Mouse (Mus musculus) heart, adult 10 weeks (tissue): ENCODE data around the gene Derl3. TPM values are rescaled to one million over a fixed set of nuclear protein-coding genes. Genes with fewer than 3 reads are reported as not detected.

Source experiments
- polyA plus RNA-seq: library from polyadenylated mRNA; stranded (reverse); fragments of 350-450 nt; fragmentation: Illumina TruSeq; extraction: RNeasy Lipid Tissue Mini Kit (QIAGEN cat#74804); gene quantifications from one replicate; pipeline ENCODE4 v1.2.3, GENCODE M21; 2014; ENCODE audit warnings: low read depth, low replicate concordance

Gene Derl3
- 0.73 TPM for polyA plus RNA-seq

DNA sequence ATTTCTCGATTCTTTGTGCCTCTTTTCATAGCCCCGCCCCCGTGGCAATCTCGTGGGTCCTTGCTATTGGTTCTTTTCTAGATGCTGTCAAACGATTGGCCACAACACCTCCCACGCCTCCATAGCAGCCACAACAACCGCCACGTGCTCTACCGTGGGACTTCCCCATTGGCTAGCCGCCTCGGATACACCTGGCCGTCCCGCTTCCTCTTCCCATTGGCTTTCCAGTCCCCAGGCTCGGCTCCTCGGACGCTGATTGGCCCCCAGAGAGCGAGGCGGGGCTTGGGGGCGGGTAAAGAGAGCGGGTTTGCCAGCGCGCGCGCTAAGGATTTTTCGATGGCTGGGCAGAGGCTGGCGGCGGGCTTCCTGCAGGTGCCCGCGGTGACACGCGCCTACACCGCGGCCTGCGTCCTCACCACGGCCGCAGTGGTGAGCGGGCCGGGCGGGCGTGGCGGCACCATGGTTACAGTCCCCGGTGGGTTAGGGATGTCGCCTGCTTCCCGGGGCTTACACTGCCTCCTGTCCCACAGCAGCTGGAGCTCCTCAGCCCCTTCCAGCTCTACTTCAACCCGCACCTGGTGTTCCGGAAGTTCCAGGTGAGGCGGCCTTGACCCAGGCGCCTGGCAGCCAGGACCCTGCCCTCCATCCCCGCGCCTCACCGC is at the start of gene Derl3:
Gene Derl3, plus strand, starts transcription at position 325 of the 662 bp plus-strand sequence.

GRCm38 (mm10) chr10:75859786-75860470 is 33.3 kb upstream of the Derl3 start, which contains the start of gene Mif:
TSS of gene Mif (minus strand) at chr10:75860240.

DNA sequence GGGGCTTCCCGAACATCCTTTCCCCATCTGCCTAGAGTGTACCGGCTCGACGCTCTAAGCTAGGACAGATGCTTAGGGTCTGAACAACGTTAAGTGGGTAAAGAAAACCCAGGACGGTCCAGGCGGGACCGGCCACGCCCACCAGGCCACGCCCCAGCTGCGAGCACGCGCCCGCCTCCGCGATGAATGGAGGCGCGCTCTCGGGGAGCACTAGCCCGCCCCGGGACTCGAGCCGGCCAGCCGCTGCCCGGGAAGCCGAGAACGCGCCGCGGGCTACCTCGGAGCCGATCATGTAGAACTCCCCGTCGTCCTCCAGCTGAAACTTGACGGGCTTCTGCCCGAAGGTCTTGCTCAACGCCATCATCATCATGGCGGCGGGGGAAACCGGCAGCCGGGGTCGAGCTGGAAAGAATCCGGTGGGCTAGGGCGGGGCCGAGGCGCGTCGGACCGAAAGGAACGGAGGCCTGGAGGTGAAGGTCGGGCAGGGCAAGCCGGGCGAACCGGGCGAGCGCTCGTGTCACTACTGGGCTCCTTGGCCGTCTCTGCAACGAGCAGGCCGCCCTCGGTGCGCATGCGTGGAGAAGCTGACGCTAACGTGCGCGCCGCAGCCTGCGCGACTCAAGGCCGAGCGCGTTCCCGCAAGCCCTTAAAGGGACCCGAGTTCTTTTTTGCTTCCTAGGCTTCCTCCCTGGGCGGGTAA is 28.0 kb downstream of the Derl3 start, which contains the start of gene Smarcb1:
Gene Smarcb1, minus strand, starts transcription at position 592 of the 700 bp plus-strand sequence.

DNA sequence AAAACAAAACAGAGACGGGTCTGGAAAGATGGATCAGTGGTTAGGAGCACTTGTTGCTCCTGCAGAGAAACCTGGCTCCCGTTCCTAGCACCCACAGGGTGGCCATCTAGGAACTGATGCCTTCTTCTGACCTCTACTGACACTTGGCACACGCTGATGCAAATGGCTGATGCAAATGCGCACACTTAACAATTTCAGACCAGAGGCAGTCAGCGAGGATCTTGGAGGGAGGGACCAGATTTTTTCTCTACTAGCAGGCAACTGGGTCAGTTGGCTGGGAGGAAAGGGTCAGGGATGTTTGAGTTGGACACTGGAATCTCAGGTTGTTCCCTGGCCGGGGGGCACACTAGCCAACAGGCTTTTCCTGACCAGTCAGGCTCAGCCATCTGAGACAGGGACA is 39.7 kb downstream of the Derl3 start, which contains the start of gene Chchd10:
Gene Chchd10, plus strand, starts transcription at position 240 of the 400 bp plus-strand sequence.

GRCm38 (mm10) chr10:75935680-75936541 is 42.7 kb downstream of the Derl3 start, which contains the start of gene Mmp11:
TSS of gene Mmp11 (minus strand) at chr10:75936496.

GRCm38 (mm10) chr10:75940520-75940919 is 47.3 kb downstream of the Derl3 start, which contains the start of gene Gm867:
TSS of gene Gm867 (minus strand) at chr10:75940672.

DNA sequence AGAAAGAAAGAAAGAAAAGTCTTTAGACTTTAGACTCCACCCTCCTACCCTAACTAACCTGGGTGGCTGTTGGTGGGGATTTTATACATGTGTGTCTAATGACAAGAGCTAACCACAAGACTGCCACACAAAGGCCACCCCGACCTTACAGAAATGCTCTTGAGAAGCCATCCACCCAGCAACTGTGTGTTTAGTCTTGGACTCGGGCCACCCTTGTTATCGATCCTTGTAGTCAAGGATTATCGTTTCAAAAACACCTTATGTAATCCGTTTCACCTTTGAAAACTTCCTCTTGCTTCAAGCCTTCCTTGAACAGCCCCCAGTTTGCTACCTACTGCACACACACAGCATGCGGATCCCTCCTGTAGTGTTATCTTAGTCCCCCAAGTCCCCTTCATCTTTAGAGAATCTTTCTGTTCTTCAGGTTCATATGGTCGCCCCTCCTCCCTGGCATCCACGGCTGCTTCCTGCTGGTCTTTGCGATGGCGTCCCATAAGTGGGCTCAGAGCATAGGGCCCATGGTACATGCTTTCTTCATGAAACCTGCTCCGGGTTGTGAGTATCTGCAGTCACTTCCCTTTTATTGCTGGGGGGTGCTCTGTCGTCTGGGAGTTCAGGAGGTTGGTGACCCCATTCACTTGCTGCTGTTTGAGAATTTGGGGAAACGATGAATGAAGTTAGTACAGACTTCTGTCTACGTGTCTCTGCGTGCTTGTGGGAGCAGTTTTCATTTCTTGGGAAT is 49.7 kb downstream of the Derl3 start, which contains the start of gene Vpreb3:
Gene Vpreb3, plus strand, starts transcription at position 322 of the 742 bp plus-strand sequence.

Other genes with a start within 250 kb of the Derl3 start
- gene Susd2, start 249.4 kb upstream of the Derl3 start, polyA plus RNA-seq, result 2.1 TPM
- gene Cabin1, start 129.1 kb upstream of the Derl3 start, polyA plus RNA-seq, result 16.5 TPM
- gene Ddt, start 120.0 kb upstream of the Derl3 start, polyA plus RNA-seq, result 148 TPM
- not detected for gene Gm20441, start 112.5 kb upstream of the Derl3 start, polyA plus RNA-seq
- gene Gstt3, start 112.0 kb upstream of the Derl3 start, polyA plus RNA-seq, result 4.7 TPM
- 37.9 TPM for gene Gstt1, start 94.8 kb upstream of the Derl3 start, polyA plus RNA-seq
- not detected for gene Gstt4, start 70.9 kb upstream of the Derl3 start, polyA plus RNA-seq
- gene Gstt2, start 56.0 kb upstream of the Derl3 start, polyA plus RNA-seq, result 20.2 TPM
- gene Mif, start 33.2 kb upstream of the Derl3 start, polyA plus RNA-seq, result 174 TPM
- gene Smarcb1, start 28.2 kb downstream of the Derl3 start, polyA plus RNA-seq, result 25.2 TPM
- gene Chchd10, start 39.7 kb downstream of the Derl3 start, polyA plus RNA-seq, result 1,332 TPM
- gene Mmp11, start 43.1 kb downstream of the Derl3 start, polyA plus RNA-seq, result 9.6 TPM
- not detected for gene Gm867, start 47.3 kb downstream of the Derl3 start, polyA plus RNA-seq
- not detected for gene Vpreb3, start 49.6 kb downstream of the Derl3 start, polyA plus RNA-seq
- gene Gm5134, start 61.1 kb downstream of the Derl3 start, polyA plus RNA-seq, result not detected
- 4.6 TPM for gene Zfp280b, start 139.2 kb downstream of the Derl3 start, polyA plus RNA-seq
- not detected for gene Slc5a4b, start 217.5 kb downstream of the Derl3 start, polyA plus RNA-seq